Mouse (Mus musculus) intestine, embryonic 15.5 days (tissue): ENCODE measurements around the gene Actl6b. TPM values are rescaled to one million over a fixed set of nuclear protein-coding genes. Genes with fewer than 3 reads are reported as not detected.
A peak's percentile ranks its signal among the peaks of the same experiment; 100 is the strongest.

Experiments
- ATAC-seq: fragments of 200-750 bp; cut with Nextera tagmentation; 2 replicates; pipeline ENCODE4 v1.8.0; 2017; ENCODE audit warnings: moderate TSS enrichment, moderate library complexity
- H3K27ac ChIP-seq: fragments of 300-500 bp; sonication (generic); 2 replicates; pipeline ENCODE4 v1.5.1; 2015; ENCODE audit warnings: mild to moderate bottlenecking, inconsistent platforms
- H3K27me3 ChIP-seq: fragments of 300-500 bp; sonication (generic); replicated peaks from 2 replicates; pipeline ENCODE4 v1.6.1; 2015; ENCODE audit warnings: inconsistent platforms
- H3K36me3 ChIP-seq: fragments of 300-500 bp; sonication (generic); 2 replicates; pipeline ENCODE4 v1.6.1; 2015; ENCODE audit warnings: inconsistent platforms
- H3K4me1 ChIP-seq: fragments of 300-500 bp; sonication (generic); replicated peaks from 2 replicates; pipeline ENCODE4 v1.6.1; 2015; ENCODE audit warnings: inconsistent platforms
- H3K4me2 ChIP-seq: fragments of 300-500 bp; sonication (generic); replicated peaks from 2 replicates; pipeline ENCODE4 v1.6.1; 2015; ENCODE audit warnings: mild to moderate bottlenecking, inconsistent platforms
- H3K4me3 ChIP-seq: fragments of 300-500 bp; sonication (generic); replicated peaks from 2 replicates; pipeline ENCODE4 v1.5.1; 2015; ENCODE audit warnings: inconsistent platforms
- H3K9ac ChIP-seq: fragments of 300-500 bp; sonication (generic); 2 replicates; pipeline ENCODE4 v1.6.1; 2015; ENCODE audit warnings: inconsistent platforms
- H3K9me3 ChIP-seq: fragments of 300-500 bp; sonication (generic); 2 replicates; pipeline ENCODE4 v1.6.1; 2016; ENCODE audit warnings: inconsistent platforms
- WGBS: fragments of 180-500 bp; shearing (Covaris S2); methylation state at CpG from one replicate; pipeline ENCODE4 v1.1.7; 2015; 5-methylcytosine and 5-hydroxymethylcytosine counted together
- polyA plus RNA-seq: library from polyadenylated mRNA; unstranded; fragments of >200 nt; fragmentation: Nextera tagmentation; extraction: Ambion mirVana; gene quantifications from 2 replicates; pipeline ENCODE4 v1.2.1, GENCODE M21; 2015

Actl6b gene
- polyA plus RNA-seq, 1 experiment from 2014 or later, result 4.5 TPM

- no peaks in the 10 kb centered on the region for H3K9me3 ChIP-seq
- 0 out of 2 replicates have a peak, but pooled peaks cover 10% of the 10 kb centered on the region for H3K4me1 ChIP-seq
- H3K9ac ChIP-seq, result no peak overlapping the region
- H3K27me3 ChIP-seq, result peaks cover 6% of the 10 kb centered on the region; the same call in 1 of the 2 replicates
- no peak for ATAC-seq
- H3K27ac ChIP-seq, result no peak overlapping the region
- no peaks in the 10 kb centered on the region for H3K36me3 ChIP-seq
- H3K4me3 ChIP-seq, result no peak overlapping the region
- no peak overlapping the region for H3K4me2 ChIP-seq
- 51% methylated on average over 7 of the region's 7 CpGs for WGBS
Measured at GRCm38 (mm10) chr5:137570181-137570580, 16.9 kb downstream of the Actl6b start.

GRCm38 (mm10) chr5:137570691-137571586, 17.6 kb downstream of the Actl6b start:
- 75% methylated on average over 17 of the region's 17 CpGs for WGBS
- Histone ChIP-seq H3K4me1 (0 out of 2 replicates have a peak, but pooled peaks cover 10% of the 10 kb centered on the region), H3K27ac (no peak overlapping the region), H3K4me2 (no peak overlapping the region), H3K9ac (no peak overlapping the region), H3K27me3 (peaks cover 6% of the 10 kb centered on the region; the same call in 1 of the 2 replicates), H3K4me3 (no peak overlapping the region), H3K9me3 (no peaks in the 10 kb centered on the region), H3K36me3 (no peaks in the 10 kb centered on the region)
- peak; percentile 75; the same call in 1 of the 2 replicates for ATAC-seq

- peak; percentile 31; the same call in 1 of the 2 replicates for ATAC-seq
- 0 out of 2 replicates have a peak, but pooled peaks cover 9% of the 10 kb centered on the region for H3K4me1 ChIP-seq
- H3K4me3 ChIP-seq, result peak overlapping the region; percentile 27
- H3K27me3 ChIP-seq, result peaks cover 6% of the 10 kb centered on the region; the same call in 1 of the 2 replicates
- no peak overlapping the region for H3K27ac ChIP-seq
- H3K9ac ChIP-seq, result peak overlapping the region; percentile 26
- no peaks in the 10 kb centered on the region for H3K36me3 ChIP-seq
- peak overlapping the region; percentile 65 for H3K4me2 ChIP-seq
- 8% methylated on average over 27 of the region's 27 CpGs for WGBS
- H3K9me3 ChIP-seq, result no peaks in the 10 kb centered on the region
Measured at GRCm38 (mm10) chr5:137574470-137574901, 21.2 kb downstream of the Actl6b start.

GRCm38 (mm10) chr5:137580246-137580645, 26.9 kb downstream of the Actl6b start:
- no peak overlapping the region for H3K4me2 ChIP-seq
- H3K36me3 ChIP-seq, result no peaks in the 10 kb centered on the region
- no peak overlapping the region for H3K9ac ChIP-seq
- H3K27ac ChIP-seq, result no peak overlapping the region
- H3K27me3 ChIP-seq, result peaks cover 14% of the 10 kb centered on the region
- 78% methylated on average over 6 of the region's 6 CpGs for WGBS
- H3K9me3 ChIP-seq, result no peaks in the 10 kb centered on the region
- no peak overlapping the region for H3K4me3 ChIP-seq
- H3K4me1 ChIP-seq, result no peaks in the 10 kb centered on the region; the same call in 1 of the 2 replicates
- ATAC-seq, result no peak

- Histone ChIP-seq H3K4me3 (no peak overlapping the region), H3K9ac (no peak overlapping the region), H3K4me2 (0 out of 2 replicates have a peak overlapping the region, but pooled peaks have one; percentile 70), H3K27ac (no peak overlapping the region), H3K36me3 (no peaks in the 10 kb centered on the region), H3K27me3 (peaks cover 14% of the 10 kb centered on the region), H3K9me3 (no peaks in the 10 kb centered on the region), H3K4me1 (no peaks in the 10 kb centered on the region; the same call in 1 of the 2 replicates)
- 28% methylated on average over 8 of the region's 8 CpGs for WGBS
- no peak for ATAC-seq
Measured at GRCm38 (mm10) chr5:137582702-137583101, 29.4 kb downstream of the Actl6b start.

- ATAC-seq, result peak; percentile 66
- Histone ChIP-seq H3K4me2 (peak overlapping the region; percentile 70), H3K27me3 (peaks cover 14% of the 10 kb centered on the region), H3K9ac (peak overlapping the region; percentile 45), H3K9me3 (no peaks in the 10 kb centered on the region), H3K4me3 (peak overlapping the region; percentile 34), H3K4me1 (no peaks in the 10 kb centered on the region; the same call in 1 of the 2 replicates), H3K36me3 (no peaks in the 10 kb centered on the region), H3K27ac (0 out of 2 replicates have a peak overlapping the region, but pooled peaks have one; percentile 6)
- 8% methylated on average over 27 of the region's 27 CpGs for WGBS
Measured at GRCm38 (mm10) chr5:137583670-137584169, 30.4 kb downstream of the Actl6b start.

GRCm38 (mm10) chr5:137584976-137585375, 31.7 kb downstream of the Actl6b start:
- no peaks in the 10 kb centered on the region for H3K36me3 ChIP-seq
- no peak for ATAC-seq
- no peaks in the 10 kb centered on the region; the same call in 1 of the 2 replicates for H3K4me1 ChIP-seq
- 27% methylated on average over 8 of the region's 8 CpGs for WGBS
- H3K9ac ChIP-seq, result no peak overlapping the region
- no peak overlapping the region for H3K4me3 ChIP-seq
- H3K9me3 ChIP-seq, result no peaks in the 10 kb centered on the region
- H3K27ac ChIP-seq, result no peak overlapping the region
- peaks cover 14% of the 10 kb centered on the region for H3K27me3 ChIP-seq
- no peak overlapping the region for H3K4me2 ChIP-seq

GRCm38 (mm10) chr5:137590507-137590906, 37.2 kb downstream of the Actl6b start:
- H3K27me3 ChIP-seq, result no peaks in the 10 kb centered on the region
- H3K4me2 ChIP-seq, result no peak overlapping the region
- H3K9me3 ChIP-seq, result no peaks in the 10 kb centered on the region
- no peaks in the 10 kb centered on the region for H3K36me3 ChIP-seq
- WGBS, result 81% methylated on average over 5 of the region's 5 CpGs
- ATAC-seq, result no peak
- no peaks in the 10 kb centered on the region for H3K4me1 ChIP-seq
- H3K4me3 ChIP-seq, result no peak overlapping the region
- no peak overlapping the region for H3K9ac ChIP-seq
- no peak overlapping the region for H3K27ac ChIP-seq

GRCm38 (mm10) chr5:137595921-137596320, 42.6 kb downstream of the Actl6b start:
- 79% methylated on average over 7 of the region's 7 CpGs for WGBS
- Histone ChIP-seq H3K9ac (no peak overlapping the region), H3K27me3 (no peaks in the 10 kb centered on the region), H3K4me3 (no peak overlapping the region), H3K4me1 (peaks cover 12% of the 10 kb centered on the region), H3K27ac (no peak overlapping the region), H3K36me3 (no peaks in the 10 kb centered on the region), H3K4me2 (no peak overlapping the region), H3K9me3 (no peaks in the 10 kb centered on the region)
- ATAC-seq, result no peak

GRCm38 (mm10) chr5:137596601-137597261, 43.4 kb downstream of the Actl6b start:
- H3K27me3 ChIP-seq, result no peaks in the 10 kb centered on the region
- no peaks in the 10 kb centered on the region for H3K36me3 ChIP-seq
- 26% methylated on average over 25 of the region's 30 CpGs for WGBS
- peak overlapping the region; percentile 40 for H3K4me2 ChIP-seq
- peaks cover 12% of the 10 kb centered on the region for H3K4me1 ChIP-seq
- H3K4me3 ChIP-seq, result peak overlapping the region; percentile 15; the same call in 1 of the 2 replicates
- no peak overlapping the region for H3K27ac ChIP-seq
- ATAC-seq, result no peak
- H3K9me3 ChIP-seq, result no peaks in the 10 kb centered on the region
- no peak overlapping the region for H3K9ac ChIP-seq

GRCm38 (mm10) chr5:137597625-137598024, 44.3 kb downstream of the Actl6b start:
- Histone ChIP-seq H3K36me3 (no peaks in the 10 kb centered on the region), H3K9ac (no peak overlapping the region), H3K27me3 (no peaks in the 10 kb centered on the region), H3K4me1 (peaks cover 16% of the 10 kb centered on the region), H3K4me3 (no peak overlapping the region), H3K27ac (no peak overlapping the region), H3K4me2 (no peak overlapping the region), H3K9me3 (no peaks in the 10 kb centered on the region)
- 90% methylated on average over 6 of the region's 6 CpGs for WGBS
- ATAC-seq, result no peak
